In the genomic region with DNA sequence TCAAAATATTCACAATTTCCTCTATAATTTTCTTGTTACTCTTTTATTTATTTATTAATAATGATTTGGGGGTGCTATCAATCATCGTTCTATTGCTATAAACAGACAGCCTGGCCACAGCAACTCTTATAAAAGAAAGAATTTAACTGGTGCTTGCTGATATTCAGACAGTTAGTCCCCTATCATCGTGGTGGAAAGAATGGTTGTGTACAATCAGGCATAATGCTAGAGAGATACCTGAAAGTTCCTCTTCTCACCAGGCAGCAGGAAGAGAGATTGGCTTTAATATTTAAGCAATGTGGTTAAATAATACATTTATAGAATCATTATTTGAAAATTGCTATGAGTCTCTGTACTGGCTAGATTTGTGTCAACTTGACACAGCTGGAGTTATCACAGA, we compare ENCODE assay signal across 34 mouse cellular contexts. TPM values are rescaled to one million over a fixed set of nuclear protein-coding genes. Genes with fewer than 3 reads are reported as not detected.
"Had no signal": no experiment of that assay in that cellular context is flagged by ENCODE, and none has a peak within 500 bp of the region (broad histone marks: within the 10 kb centered on the region; RNA-seq: fewer than 3 reads in every experiment).

No protein-coding gene starts in this region.

- H3K36me3 ChIP-seq: embryonic facial prominence, embryonic 10.5 days; embryonic facial prominence, embryonic 12.5 days; embryonic facial prominence, embryonic 13.5 days; embryonic facial prominence, embryonic 15.5 days; forebrain, embryonic 10.5 days; forebrain, embryonic 12.5 days; forebrain, embryonic 15.5 days; heart, embryonic 10.5 days had no signal

- ATAC-seq: forebrain, embryonic 13.5 days; forebrain, embryonic 14.5 days; forebrain, embryonic 15.5 days; forebrain, embryonic 16.5 days; forebrain, postnatal 0 days had no signal

- H3K27me3 ChIP-seq: embryonic facial prominence, embryonic 12.5 days; embryonic facial prominence, embryonic 13.5 days; embryonic facial prominence, embryonic 15.5 days; forebrain, embryonic 12.5 days; forebrain, embryonic 13.5 days; forebrain, embryonic 15.5 days had no signal

- DNase-seq: cerebellum, adult 8-10 months; cerebellum, adult 9-10 months; cerebellum, adult 9-11 months; cerebellum, postnatal 10 days; cerebellum, postnatal 14 days; cerebellum, postnatal 25 days; cerebellum, postnatal 36 days; embryo, embryonic 11 days; forebrain, postnatal 0 days; gastrocnemius, adult 2 months; gastrocnemius, postnatal 10 days; gastrocnemius, postnatal 14 days; gastrocnemius, postnatal 25 days; gastrocnemius, postnatal 36 days; heart, adult 11 months; heart, adult 18-20 months; heart, adult 2 months had no signal

- H3K27ac ChIP-seq: embryonic facial prominence, embryonic 10.5 days; embryonic facial prominence, embryonic 12.5 days; embryonic facial prominence, embryonic 13.5 days; embryonic facial prominence, embryonic 15.5 days; forebrain, embryonic 10.5 days; forebrain, embryonic 12.5 days; forebrain, embryonic 13.5 days; forebrain, embryonic 15.5 days; gastrocnemius, adult 2 months; heart, adult 2 months; heart, embryonic 10.5 days had no signal

- H3K9ac ChIP-seq: embryonic facial prominence, embryonic 12.5 days; embryonic facial prominence, embryonic 13.5 days; embryonic facial prominence, embryonic 15.5 days; forebrain, embryonic 12.5 days; forebrain, embryonic 13.5 days; forebrain, embryonic 15.5 days; forebrain, postnatal 0 days had no signal

- H3K4me3 ChIP-seq: embryonic facial prominence, embryonic 10.5 days; embryonic facial prominence, embryonic 12.5 days; embryonic facial prominence, embryonic 13.5 days; embryonic facial prominence, embryonic 15.5 days; erythroblast, embryonic 14.5 days; forebrain, embryonic 10.5 days; forebrain, embryonic 12.5 days; forebrain, embryonic 13.5 days; forebrain, embryonic 15.5 days; gastrocnemius, adult 2 months; heart, adult 2 months; heart, embryonic 10.5 days had no signal

- H3K4me1 ChIP-seq: embryonic facial prominence, embryonic 10.5 days; embryonic facial prominence, embryonic 12.5 days; embryonic facial prominence, embryonic 13.5 days; embryonic facial prominence, embryonic 15.5 days; forebrain, embryonic 10.5 days; forebrain, embryonic 12.5 days; forebrain, embryonic 13.5 days; forebrain, embryonic 15.5 days; heart, embryonic 10.5 days had no signal

- H3K9me3 ChIP-seq: embryonic facial prominence, embryonic 10.5 days; embryonic facial prominence, embryonic 12.5 days; embryonic facial prominence, embryonic 13.5 days; embryonic facial prominence, embryonic 15.5 days; forebrain, embryonic 10.5 days; forebrain, embryonic 12.5 days; forebrain, embryonic 13.5 days; forebrain, embryonic 15.5 days; heart, embryonic 10.5 days had no signal

RNA-seq across cellular contexts. Expression of a gene that starts 35.9 kb away (rescaled TPM):
- total RNA-seq: gastrocnemius, adult 18-20 months; gastrocnemius, adult 2 months; gastrocnemius, adult 8-10 months; gastrocnemius, postnatal 10 days; gastrocnemius, postnatal 14 days; gastrocnemius, postnatal 25 days; gastrocnemius, postnatal 36 days; gastrocnemius, postnatal 4 days; heart, adult 18-20 months; heart, adult 2 months; heart, adult 8-10 months had no signal
- polyA plus RNA-seq: erythroblast, embryonic 14.5 days; gonadal fat pad, adult 2 months; heart, adult 2 months had no signal
